Mouse (Mus musculus): ENCODE data around the gene Ptn.

GRCm38 (mm10) chr6:36672399-36673221, 137.4 kb downstream of the Ptn start:
- no peak for TF ChIP-seq CTCF (IDR thresholded peaks at IDR 0.05; ENCODE audit: low read depth, low read length)
- no peak for TF ChIP-seq POLR2A (IDR thresholded peaks at IDR 0.05; ENCODE audit: borderline replicate concordance, low read depth, low read length)

Measured in bone marrow macrophage, adult 2 months (primary cell).